Mouse (Mus musculus) lung, adult 10 weeks (tissue): ENCODE results near the gene Atp2b4. TPM values are rescaled to one million over a fixed set of nuclear protein-coding genes. Genes with fewer than 3 reads are reported as not detected.

Source experiments
- polyA plus RNA-seq: library from polyadenylated mRNA; stranded (reverse); fragments of 350-450 nt; fragmentation: Illumina TruSeq; extraction: RNeasy Lipid Tissue Mini Kit (QIAGEN cat#74804); gene quantifications from one replicate; pipeline ENCODE4 v1.2.3, GENCODE M21; 2014; ENCODE audit warnings: low read depth, low replicate concordance; ENCODE audit not compliant: insufficient read depth

Gene Atp2b4
- polyA plus RNA-seq: 3.8 TPM

DNA sequence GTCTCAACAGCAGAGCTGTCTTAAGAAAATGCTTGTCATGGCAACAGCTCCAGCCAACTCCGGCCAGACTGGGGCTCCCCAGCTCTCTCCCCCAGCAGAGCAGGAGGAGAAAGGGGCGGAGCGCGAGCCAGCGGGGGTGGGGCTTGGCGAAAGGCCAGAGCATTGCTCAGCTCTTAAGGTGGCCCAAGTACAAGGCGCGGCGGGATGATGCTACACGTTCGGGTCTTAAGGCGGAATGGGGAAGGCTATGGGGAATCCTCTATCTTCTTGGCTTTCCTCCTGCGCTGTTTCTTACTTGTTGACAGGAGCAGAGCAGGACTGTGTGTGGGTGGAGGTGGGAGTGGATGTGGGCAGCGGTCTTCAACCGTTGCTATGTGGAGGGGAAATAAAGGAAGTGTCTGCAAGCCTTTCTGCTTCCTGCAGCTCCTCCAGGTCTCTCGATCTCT, at the start of gene Atp2b4:
Gene Atp2b4, minus strand, starts transcription at position 94 of the 446 bp plus-strand sequence.

DNA sequence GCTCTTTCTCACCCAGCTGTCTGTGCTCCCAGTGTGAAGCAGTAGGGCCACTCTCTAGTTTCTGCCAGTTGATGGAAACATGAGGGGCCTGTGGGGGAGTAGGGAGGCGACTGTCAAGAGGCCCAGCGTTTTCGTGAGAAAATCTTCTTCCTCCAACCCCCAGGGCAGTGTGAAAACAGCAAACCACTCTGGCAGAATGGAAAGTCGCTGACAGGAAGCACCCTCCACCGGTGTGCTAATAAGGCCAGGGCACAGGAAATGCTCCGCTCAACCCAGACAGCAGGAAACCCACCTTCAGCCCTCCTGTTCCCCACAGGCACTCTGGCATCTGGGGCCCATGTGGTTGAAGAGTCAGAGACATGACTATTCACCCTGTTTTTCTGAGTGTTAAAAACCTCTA, 110.9 kb downstream of the Atp2b4 start, which contains the start of gene Lax1:
Gene Lax1, minus strand, starts transcription at position 212 of the 400 bp plus-strand sequence.

GRCm38 (mm10) chr1:133661203-133661933, 139.5 kb downstream of the Atp2b4 start, which contains the start of gene Gm38394:
Gene Gm38394, minus strand, starts transcription at chr1:133661318.

DNA sequence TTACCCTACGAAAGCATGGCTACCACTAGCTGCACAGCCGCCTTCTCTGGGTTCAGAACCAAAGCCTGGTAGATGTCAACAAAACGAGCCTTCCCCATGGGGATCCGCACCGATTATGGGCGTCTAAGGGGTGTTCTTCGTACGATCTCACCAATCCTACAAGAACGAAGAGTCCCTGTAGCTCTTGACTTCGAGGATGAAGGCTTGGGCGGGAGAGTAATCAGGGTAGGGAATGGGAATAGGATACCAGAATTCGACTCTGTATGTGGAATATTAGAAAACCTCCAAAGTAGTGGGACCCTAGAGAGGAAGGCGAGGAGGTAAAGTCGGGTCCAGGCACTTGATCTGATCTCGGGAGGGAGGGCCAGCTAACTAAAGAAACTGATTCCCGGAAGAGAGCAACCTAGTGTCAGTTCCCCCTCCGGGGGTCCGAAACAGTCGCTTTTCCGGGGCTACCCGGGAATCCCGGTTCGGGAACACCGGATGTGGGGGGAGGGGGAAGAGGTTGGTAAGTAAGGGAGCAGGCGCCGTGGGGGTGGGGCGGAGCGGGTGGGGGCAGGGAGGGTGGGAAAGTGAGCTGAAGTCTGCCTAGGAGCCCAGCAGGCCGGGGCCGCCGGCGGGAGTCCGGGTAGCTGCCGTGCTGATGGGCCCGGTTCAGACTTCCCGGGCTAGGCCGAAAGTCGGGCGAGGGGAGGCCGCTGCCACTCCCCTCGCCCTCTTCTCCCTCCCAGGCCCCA, 140.2 kb downstream of the Atp2b4 start, which contains the start of gene Zbed6:
Gene Zbed6, minus strand, starts transcription at position 420 of the 737 bp plus-strand sequence.

Other genes with a start within 250 kb of the Atp2b4 start
- gene Snrpe, start 190.8 kb downstream of the Atp2b4 start, polyA plus RNA-seq: 209 TPM
- gene Zbed6, start 140.2 kb downstream of the Atp2b4 start, polyA plus RNA-seq: 1.2 TPM
- gene Gm38394, start 139.7 kb downstream of the Atp2b4 start, polyA plus RNA-seq: 1.1 TPM
- gene Lax1, start 110.9 kb downstream of the Atp2b4 start, polyA plus RNA-seq: 4.9 TPM
- 1.4 TPM for gene Optc, start 107.0 kb upstream of the Atp2b4 start, polyA plus RNA-seq
- gene Prelp, start 120.4 kb upstream of the Atp2b4 start, polyA plus RNA-seq: 99.4 TPM
- gene Fmod, start 236.2 kb upstream of the Atp2b4 start, polyA plus RNA-seq: 4.9 TPM